Mouse (Mus musculus): ENCODE data around the gene Foxj3. TPM values are rescaled to one million over a fixed set of nuclear protein-coding genes. Genes with fewer than 3 reads are reported as not detected.

Foxj3 gene
- total RNA-seq, 2 experiments from 2014 or later: 41.6 to 44.0 TPM

GRCm38 (mm10) chr4:119670210-119670555 is 133.4 kb downstream of the Foxj3 start:
- intact Hi-C loops (cut with DNase I): no loop called here
- DNase-seq: no peak

GRCm38 (mm10) chr4:119670736-119671135 is 133.9 kb downstream of the Foxj3 start:
- intact Hi-C loops (cut with DNase I): no loop called here
- DNase-seq: no peak

DNA sequence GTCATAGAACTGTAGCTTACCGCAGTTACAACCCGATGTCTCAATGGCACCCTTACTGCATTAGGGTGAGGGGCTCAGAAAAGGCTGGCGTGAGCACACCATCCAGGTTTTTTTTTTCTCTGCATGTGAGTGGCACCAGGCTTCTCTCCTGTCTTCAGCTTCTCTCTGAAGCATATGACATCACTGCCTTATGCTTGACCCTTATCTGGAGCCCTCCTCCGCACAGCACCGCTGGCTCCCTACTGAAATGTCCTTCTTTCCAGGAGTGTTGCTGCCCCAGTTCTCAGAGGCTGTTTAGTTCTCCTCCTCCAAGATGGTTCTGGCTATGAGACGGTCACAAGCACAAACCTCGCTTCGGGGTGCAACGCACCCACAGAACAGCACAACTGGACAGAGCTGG is 134.4 kb downstream of the Foxj3 start:
- intact Hi-C loops (cut with DNase I): no loop called here
- no peak for DNase-seq

DNA sequence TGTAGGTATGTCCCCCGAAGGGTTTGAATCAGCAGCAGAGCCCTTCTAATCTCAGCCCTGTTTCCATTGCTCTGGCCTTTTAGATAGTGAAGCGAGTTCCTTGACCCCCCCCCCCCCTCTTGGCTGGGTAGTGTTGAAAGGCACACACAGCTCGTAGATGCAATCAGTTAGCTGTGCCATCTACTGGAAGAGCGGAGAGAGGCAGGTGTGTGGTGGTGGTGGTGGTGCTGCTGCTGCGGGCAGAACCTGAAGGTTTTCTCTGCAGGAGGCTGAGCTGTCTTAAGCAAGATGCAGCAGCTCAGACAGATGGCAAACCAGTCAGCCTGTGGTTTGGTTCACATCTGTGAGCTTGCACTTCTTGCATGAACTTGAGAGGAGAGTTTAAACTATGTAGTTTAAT is 135.9 kb downstream of the Foxj3 start:
- DNase-seq: no peak
- intact Hi-C loops (cut with DNase I): no loop called here

Other genes with a start within 250 kb of the Foxj3 start
- 100 to 1,000 TPM; 750 to 806 TPM for gene Ybx1, start 242.4 kb upstream of the Foxj3 start, total RNA-seq (2021)
- 10 to 100 TPM; 15.1 to 15.4 TPM for gene Ppih, start 216.5 kb upstream of the Foxj3 start, total RNA-seq (2021)
- gene Ccdc30, start 121.5 kb upstream of the Foxj3 start, total RNA-seq (2021): under 1 TPM; 0.35 to 0.65 TPM
- 10 to 100 TPM in 1 of 2 experiments, 1 to 10 TPM in 1; 9.6 to 17.0 TPM for gene Ppcs, start 114.6 kb upstream of the Foxj3 start, total RNA-seq (2021)
- not detected for gene Zmynd12, start 114.2 kb upstream of the Foxj3 start, total RNA-seq (2021)
- 1 to 10 TPM; 1.3 to 1.5 TPM for gene Rimkla, start 44.4 kb upstream of the Foxj3 start, total RNA-seq (2021)
- gene Frg2f1, start 2.5 kb downstream of the Foxj3 start, total RNA-seq (2021): 1 to 10 TPM; 4.8 to 7.9 TPM
- not detected for gene Guca2a, start 100.7 kb downstream of the Foxj3 start, total RNA-seq (2021)
- gene Guca2b, start 122.0 kb downstream of the Foxj3 start, total RNA-seq (2021): not detected
- 1 to 10 TPM; 5.7 to 5.9 TPM for gene Hivep3, start 196.8 kb downstream of the Foxj3 start, total RNA-seq (2021)